Mouse (Mus musculus) fat pad, adult 2 months (tissue): ENCODE measurements around the gene Tmem189.

Experiments used
- DNase-seq: peaks from one replicate; pipeline ENCODE4 v3.0.0-alpha.2; 2011; ENCODE audit warnings: low read depth, low spot score; ENCODE audit errors: extremely low read depth

Gene Tmem189

DNA sequence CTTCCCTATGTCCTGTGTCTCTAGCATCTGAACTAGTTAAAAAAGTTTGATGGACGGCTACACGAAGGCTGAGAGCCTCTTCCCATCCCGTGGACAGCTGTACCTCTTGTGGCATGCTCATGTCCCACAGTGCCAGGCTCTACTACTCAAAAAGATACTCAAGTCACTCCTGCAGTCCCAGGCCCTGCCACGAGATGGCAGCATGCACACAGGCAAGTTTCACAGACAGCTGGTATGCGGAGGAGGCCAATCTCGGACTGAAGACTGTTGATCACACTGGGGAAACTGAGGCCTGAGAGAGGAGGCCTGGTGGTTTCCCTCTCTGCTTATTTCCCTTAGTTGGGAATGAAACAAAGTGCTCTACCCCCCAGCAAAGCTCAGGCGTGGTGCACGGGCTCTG is 4.5 kb downstream of the Tmem189 start:
- DNase-seq, result no peak

- DNase-seq, result no peak
Observed at GRCm38 (mm10) chr2:167683721-167684120, 5.9 kb downstream of the Tmem189 start.

DNA sequence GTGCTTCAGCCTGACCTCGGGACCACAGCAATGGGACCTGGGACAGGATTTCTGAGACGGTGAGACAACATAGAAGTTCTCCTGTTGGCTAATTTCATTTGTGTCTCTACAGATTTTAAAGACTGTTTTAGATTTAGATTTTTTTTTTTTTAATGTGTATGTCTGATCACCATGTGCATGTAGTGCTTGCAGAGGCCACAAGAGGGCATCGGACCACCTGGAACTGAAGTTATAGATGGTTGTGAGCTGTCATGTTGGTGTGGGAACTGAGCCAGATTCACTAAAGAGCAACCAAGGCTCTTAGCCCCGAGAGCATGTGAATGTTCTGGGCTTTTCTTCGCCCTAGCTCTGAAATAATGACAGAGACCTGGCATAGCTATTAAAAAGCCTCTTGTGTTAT is 9.0 kb downstream of the Tmem189 start:
- DNase-seq, result no peak

- no peak for DNase-seq
Observed at GRCm38 (mm10) chr2:167679902-167680430, 9.7 kb downstream of the Tmem189 start.

DNA sequence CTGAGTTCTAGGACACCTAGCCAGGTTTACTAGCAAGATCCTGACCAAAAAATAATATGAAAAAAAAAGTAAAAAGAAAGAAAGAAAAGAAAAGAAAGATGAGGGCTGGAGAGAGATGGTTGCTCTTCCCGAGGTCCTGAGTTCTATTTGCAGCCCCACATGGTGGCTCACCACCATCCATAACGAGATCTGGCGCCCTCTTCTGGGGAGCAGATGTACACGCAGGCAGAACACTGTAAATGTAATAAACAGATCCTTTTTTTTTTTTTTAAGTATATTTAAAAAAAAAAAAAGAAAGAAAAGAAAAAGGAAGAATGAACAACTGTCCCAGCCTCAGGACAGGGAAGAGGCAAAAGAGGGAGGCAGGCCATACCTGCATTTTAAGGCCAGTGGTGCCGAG is 11.0 kb downstream of the Tmem189 start:
- no peak for DNase-seq

DNA sequence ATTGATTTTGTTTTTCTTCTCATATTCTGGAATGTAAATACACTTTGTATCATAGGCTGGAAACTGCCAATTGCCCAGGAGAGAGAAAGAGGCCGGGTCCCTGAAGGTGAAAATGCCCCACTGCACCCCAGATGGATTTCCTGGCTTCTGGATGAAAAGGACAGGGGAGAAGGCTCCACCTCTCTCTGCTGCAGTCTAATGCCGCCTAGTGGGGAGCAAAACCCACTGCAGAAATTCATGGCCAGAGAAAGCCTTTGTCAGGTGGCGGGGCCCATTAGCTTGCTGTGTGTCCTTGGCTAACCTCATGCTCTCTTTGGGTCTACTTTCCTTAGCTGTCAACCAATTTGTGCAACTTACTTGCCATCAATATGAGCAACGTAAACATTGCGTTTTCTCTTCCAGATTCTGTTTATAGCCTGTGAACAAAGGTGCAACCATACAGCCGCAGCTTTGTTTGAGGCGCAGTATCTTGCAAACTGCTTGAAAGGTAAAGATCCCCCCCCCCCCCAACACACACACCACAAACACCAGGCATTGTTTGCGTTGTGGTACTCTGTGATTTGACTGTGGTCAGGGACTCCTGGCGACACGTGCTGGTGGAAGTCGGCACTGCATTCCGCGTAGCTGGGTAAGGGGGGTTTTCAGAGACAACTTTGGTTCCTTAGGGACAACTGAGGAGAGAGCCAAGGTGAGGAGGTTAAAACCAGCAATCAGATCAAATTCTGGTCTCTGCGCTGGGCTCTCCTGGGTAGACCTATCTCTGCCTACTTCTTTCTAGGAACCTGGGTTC is 14.3 kb downstream of the Tmem189 start:
- DNase-seq, result no peak

DNA sequence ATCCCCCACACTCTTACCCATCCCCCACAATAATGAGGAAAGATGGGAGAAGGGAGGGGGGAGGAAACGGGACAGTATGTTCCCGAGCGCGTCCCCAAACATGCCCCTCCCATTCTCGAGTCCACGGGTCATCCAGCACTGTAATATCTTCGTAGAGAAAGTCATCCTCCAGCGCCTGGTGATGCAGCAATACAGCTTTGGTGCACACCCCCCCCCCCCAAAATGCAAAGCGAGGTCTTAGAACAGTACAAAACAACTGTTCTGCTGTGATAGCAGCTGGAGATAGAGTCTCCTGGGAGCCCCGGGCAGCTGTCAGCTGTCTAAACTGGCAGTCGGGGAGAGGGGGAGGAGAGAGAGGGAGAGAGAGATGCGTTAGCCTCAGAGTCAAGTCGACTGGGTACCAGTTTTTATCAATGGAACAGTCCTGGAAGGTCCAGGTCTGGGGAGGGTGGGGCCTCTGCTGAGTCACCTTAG is 17.4 kb downstream of the Tmem189 start:
- DNase-seq, result no peak

DNA sequence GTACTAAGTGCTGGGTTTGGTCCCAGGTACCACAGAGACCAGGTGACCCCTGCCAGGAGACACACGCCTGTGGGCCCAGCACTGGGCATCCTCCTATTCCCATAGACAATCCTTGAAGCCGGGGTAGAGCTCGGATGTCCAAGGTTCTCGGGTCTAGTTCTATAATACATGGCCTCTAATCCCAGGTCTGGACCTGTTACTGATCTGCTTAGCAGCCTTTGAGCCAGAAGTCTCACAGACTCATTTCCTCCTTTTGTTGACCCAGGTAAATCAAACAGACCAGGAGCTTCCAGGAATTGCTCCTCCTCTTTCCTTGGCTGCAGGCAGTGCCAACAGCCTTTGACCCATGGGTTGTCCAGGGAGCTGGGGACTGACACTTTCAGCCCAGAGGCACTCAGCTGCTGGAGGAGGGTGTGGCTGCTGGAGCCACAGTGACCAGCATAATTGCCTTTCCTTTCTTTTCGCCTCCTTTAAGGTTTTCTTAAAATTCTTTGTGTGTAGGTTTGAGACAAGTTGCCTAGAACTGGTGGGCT is 18.5 kb downstream of the Tmem189 start:
- DNase-seq, result no peak

DNA sequence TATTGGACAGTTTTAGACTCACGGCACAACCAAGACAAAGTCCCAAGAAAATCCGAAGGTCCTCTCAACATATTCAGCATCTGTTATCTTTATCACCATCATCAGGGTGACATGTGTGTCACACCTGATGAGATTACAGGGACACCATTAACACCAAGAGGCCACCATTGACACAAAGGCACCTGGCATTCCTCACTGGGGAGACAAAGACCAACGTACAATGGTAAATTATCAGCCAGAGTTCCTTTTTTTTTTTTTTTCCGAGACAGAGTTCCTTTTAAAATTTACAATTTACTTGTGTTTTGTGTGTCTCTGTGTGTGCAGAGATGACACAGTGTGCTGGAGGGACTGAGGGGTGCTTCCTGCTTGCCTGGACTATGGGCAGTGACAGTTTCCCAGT is 20.2 kb downstream of the Tmem189 start:
- DNase-seq, result no peak

- DNase-seq, result no peak
Observed at GRCm38 (mm10) chr2:167668426-167668825, 21.2 kb downstream of the Tmem189 start.

- no peak for DNase-seq
Observed at GRCm38 (mm10) chr2:167665972-167666713, 23.5 kb downstream of the Tmem189 start.

DNA sequence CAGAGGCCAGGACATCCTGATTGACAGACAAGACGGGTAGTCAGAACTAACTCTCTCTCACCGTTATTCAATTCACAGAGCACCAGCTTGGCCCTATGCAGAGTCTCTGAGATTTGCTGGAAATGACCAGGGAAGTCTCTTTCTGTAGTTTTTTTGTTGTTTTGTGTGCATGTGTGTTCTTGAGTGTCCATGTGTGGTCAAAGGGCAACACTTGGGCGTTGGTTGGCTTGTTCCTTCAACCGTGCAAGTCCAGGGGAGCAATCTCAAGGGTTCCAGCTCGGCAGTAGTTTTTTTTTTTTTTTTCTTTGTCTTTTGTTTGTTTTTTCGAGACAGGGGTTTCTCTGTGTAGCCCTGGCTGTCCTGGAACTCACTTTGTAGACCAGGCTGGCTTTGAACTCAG is 26.9 kb downstream of the Tmem189 start:
- no peak for DNase-seq

DNA sequence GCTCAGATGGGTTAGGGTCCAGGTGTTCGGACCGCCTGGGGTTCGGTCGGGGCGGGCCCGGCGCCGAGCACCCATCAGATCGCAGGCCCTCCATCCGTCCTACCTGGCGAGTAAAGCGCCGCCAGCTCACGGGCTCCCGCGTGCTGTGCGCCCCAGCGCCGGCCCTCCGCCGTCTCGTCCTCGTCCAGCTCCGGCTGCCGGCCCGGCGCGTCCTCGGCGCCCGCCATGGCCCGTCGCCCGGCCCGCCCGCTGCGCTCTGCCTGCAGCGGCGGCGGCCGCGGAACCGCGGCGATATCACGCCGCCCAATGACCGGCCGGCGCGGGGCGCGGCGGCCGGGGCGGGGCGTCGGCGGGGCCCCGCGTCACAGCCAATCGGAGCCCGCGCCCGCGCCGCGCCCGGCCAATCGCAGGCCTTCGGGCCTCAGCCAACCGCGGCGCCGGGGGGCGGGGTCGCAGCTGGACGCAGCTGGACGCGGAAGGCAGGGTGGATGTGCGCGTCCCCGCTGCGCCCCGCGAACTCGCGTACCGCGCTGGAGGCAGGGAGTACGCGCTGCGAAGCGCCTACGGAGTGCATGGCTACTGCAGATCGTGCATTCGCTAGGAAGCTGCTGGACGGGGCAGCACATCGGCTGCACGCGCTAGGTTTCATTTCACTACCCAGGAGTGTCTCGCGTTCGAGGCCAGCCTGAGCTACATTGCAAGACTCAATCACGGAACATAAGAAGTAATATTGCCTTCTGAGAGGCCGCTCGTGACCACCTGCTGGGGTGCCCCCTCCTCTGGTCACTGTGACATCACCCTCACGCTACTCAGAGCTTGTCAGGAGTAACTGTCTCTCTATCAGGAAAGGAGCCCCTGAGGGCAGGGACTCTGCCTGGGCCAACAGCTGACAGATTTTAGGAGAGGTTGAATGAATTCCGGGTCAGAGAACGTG is 28.1 kb downstream of the Tmem189 start, which contains the start of gene Gm20431:
TSS of gene Gm20431 (minus strand) at position 227 of the 934 bp plus-strand sequence.
- no peak for DNase-seq

- DNase-seq, result no peak
Observed at GRCm38 (mm10) chr2:167660611-167660971, 29.0 kb downstream of the Tmem189 start.

DNA sequence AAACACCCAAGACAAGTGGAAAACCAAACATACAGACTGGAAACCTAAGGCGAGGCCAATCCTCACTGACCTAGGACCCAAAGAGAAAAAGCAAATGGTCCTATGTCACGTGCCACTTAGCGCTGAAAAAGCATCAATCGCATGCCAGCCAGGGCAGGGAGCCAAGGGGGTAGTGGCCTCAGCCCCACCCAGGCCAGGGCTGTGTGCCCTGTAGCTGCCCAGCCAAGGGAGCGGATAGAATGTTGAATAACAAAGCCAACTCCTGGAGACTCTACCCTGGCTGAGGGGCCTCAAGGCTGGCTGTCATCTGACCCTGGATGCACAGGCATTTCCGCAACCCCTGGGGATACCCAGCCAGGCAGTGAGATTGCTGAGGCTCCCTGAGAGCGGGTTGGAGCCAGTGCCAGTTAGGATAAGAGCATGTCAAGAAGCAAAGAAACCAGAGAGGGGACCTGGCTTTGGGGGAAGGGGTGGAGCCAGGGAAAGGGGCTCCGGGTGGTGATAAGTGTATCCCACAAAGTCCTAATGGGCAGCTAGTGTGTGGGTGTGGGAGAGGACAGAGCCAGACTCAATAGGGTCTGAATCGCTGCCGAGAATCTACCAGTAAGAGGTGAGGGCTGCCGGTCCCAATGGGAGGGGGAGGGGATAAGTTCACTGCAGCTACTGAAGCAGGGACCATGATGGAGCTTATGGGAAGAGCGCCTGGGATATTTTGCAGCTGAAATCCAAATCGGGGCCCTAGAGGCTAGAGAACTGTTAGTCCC is 29.6 kb downstream of the Tmem189 start:
- no peak for DNase-seq

DNA sequence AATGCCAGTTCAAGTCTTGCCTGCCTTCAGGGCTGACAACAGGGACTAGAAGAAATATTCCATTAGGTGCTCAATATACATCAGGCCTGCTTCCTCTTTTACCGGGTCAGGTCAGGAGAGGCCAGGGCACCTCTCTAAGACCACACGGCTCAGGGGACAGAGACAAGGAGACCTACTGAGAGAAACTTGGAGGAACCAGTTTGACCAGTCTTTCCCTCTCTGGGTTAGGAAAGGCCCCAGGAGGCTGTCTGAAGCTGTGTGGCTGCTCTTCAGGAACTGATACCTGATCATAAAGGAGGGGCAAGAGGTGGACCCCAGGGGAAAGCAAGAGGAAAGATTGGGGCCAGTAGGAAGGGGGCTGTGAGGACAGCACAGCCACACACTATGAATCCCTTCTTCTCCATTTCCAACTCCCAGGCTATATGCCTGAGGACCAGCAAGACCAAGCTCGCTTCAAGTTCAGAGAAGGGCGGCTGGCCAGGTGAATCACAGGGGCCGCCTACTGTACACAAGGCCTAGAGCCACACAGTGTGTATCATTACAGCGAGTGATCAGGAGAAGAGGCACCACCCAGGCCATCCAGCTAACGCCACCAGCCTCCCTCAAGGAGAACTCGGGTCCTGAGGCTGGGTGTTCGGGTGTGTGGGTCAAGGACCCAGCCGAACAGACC is 30.3 kb downstream of the Tmem189 start:
- no peak for DNase-seq

DNA sequence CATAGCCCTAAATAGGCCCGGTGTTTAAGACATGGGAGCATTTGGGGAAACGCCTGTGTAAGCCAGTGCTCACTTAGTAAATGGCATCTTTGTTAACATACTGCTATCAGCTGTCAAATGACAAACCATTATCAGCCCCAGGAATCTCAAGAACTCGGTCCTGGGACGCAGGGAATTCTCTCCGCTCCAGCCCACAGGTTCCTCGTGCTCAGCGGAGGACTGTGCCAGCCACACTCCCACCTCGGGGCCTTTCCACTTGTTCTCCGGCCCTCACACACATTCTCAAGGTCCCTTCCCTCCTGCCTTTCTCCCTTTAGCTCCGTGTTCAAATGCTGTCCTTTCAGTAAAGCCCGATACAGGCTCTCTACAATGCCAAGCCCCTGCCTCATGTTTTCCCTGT is 30.9 kb downstream of the Tmem189 start:
- no peak for DNase-seq

GRCm38 (mm10) chr2:167657973-167658372 is 31.6 kb downstream of the Tmem189 start:
- DNase-seq, result no peak
